Mouse (Mus musculus) heart, postnatal 10 days (tissue): ENCODE data around the gene Gm20792. TPM values are rescaled to one million over a fixed set of nuclear protein-coding genes. Genes with fewer than 3 reads are reported as not detected.
"Not testable (repeated sequence)": the region's sequence is repeated elsewhere in the genome, so short reads cannot be mapped to it uniquely, and the experiment has no call there.

Source experiments
- DNase-seq, 2 experiments: peaks; one replicate each; pipeline ENCODE4 v3.0.0; 2021
- intact Hi-C: fragments of 180-260 bp; cut with DNase I; formaldehyde crosslinking; loops from one replicate; pipeline ENCODE4 v1.15.1; 2025
- total RNA-seq, 2 experiments: library from RNA; stranded (reverse); gene quantifications; 2 replicates each; pipeline ENCODE4 v1.2.3; 2021

The Gm20792 gene
- not detected for total RNA-seq

DNA sequence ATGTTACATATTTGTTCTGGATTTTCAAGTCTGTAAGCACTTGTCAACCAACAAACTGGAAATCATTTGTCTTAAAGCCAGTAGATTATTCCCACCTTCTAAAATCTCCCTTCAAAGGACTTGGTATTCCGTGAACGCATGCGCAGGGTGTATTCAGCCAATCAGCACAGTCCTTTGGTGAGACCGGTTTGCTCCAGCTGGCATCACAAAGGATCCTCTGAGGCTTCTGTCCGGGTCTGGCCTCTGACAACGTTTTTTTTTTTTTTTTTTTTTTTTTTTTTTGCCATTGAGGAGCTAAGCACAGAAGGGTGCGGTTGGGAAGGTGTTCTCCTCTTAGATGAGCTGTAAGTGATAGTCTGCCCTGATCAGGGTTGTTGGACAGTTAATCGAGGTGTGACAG is at the start of gene Gm20792:
Gene Gm20792 (plus strand): TSS at position 301 of the 400 bp plus-strand sequence.
- intact Hi-C loops, DNase-seq: not testable (repeated sequence)
